Mouse (Mus musculus): ENCODE data around the gene Napa. TPM values are rescaled to one million over a fixed set of nuclear protein-coding genes. Genes with fewer than 3 reads are reported as not detected.

The Napa gene
- polyA plus RNA-seq (2012; fragmentation: generic; extraction: Trizol) = 138 TPM
- long read RNA-seq, experiment 1, transcript Napa-201 (11 exons, 2,517 nt) = major isoform, 168 of 204 reads
- long read RNA-seq, experiment 1, partial matches to known transcripts = 8 of 204 reads
- long read RNA-seq, experiment 1, other reads (novel, unspliced or antisense) = 25 of 204 reads
- long read RNA-seq, experiment 2, transcript Napa-201 (11 exons, 2,517 nt) = major isoform, 502 of 557 reads
- long read RNA-seq, experiment 2, partial matches to known transcripts = 2 of 557 reads
- long read RNA-seq, experiment 2, other reads (novel, unspliced or antisense) = 52 of 557 reads

- Histone ChIP-seq H3K36me3 (ENCODE audit: control insufficient read depth, insufficient read depth) (peaks cover 4% of the 10 kb centered on the region), H3K27me3 (ENCODE audit: control insufficient read depth, insufficient read depth, insufficient read length) (peaks cover 13% of the 10 kb centered on the region), H3ac (ENCODE audit: control insufficient read depth, insufficient read length, low read depth) (peak within 1 kb of the TSS; percentile 52), H3K79me3 (ENCODE audit: low read depth) (peaks cover 35% of the 10 kb centered on the region), H3K79me2 (ENCODE audit: control insufficient read depth, insufficient read depth) (peaks cover 48% of the 10 kb centered on the region), H3K4me3 (ENCODE audit: insufficient read depth, poor library complexity, severe bottlenecking) (peak within 1 kb of the TSS; percentile 69)
- TF ChIP-seq CEBPB (IDR thresholded peaks at IDR 0.05; ENCODE audit: low read depth) (no peak), USF1 (IDR thresholded peaks at IDR 0.05; ENCODE audit: low read depth) (peak; percentile 92), MYOG (IDR thresholded peaks at IDR 0.05; ENCODE audit: control insufficient read depth, extremely low read depth, insufficient read length) (no peak), MYOD1 (IDR thresholded peaks at IDR 0.05; ENCODE audit: control insufficient read depth, insufficient read length, low read depth) (no peak), CTCF (IDR thresholded peaks at IDR 0.05; ENCODE audit: control insufficient read depth, insufficient read depth, insufficient read length) (no peak), MAX (IDR thresholded peaks at IDR 0.05) (peak; percentile 31), FOSL1 (IDR thresholded peaks at IDR 0.05; ENCODE audit: insufficient read depth, low read length, poor library complexity, severe bottlenecking) (no peak)
Observed at GRCm38 (mm10) chr7:16098021-16099017, at the start of gene Napa. Gene Napa, plus strand, starts transcription at chr7:16098458.

GRCm38 (mm10) chr7:16048675-16049575, 49.3 kb upstream of the Napa start:
- TF ChIP-seq MYOD1 (IDR thresholded peaks at IDR 0.05; ENCODE audit: control insufficient read depth, insufficient read length, low read depth) (no peak), CTCF (IDR thresholded peaks at IDR 0.05; ENCODE audit: control insufficient read depth, insufficient read depth, insufficient read length) (no peak), MAX (IDR thresholded peaks at IDR 0.05) (no peak), USF1 (IDR thresholded peaks at IDR 0.05; ENCODE audit: low read depth) (no peak), CEBPB (IDR thresholded peaks at IDR 0.05; ENCODE audit: low read depth) (no peak), MYOG (IDR thresholded peaks at IDR 0.05; ENCODE audit: control insufficient read depth, extremely low read depth, insufficient read length) (no peak), FOSL1 (IDR thresholded peaks at IDR 0.05; ENCODE audit: insufficient read depth, low read length, poor library complexity, severe bottlenecking) (no peak)
- peaks cover 44% of the 10 kb centered on the region for H3K79me2 ChIP-seq (ENCODE audit: control insufficient read depth, insufficient read depth)
- peak overlapping the region; percentile 92 for H3ac ChIP-seq (ENCODE audit: control insufficient read depth, insufficient read length, low read depth)
- peaks cover 37% of the 10 kb centered on the region for H3K79me3 ChIP-seq (ENCODE audit: low read depth)
- H3K27me3 ChIP-seq (ENCODE audit: control insufficient read depth, insufficient read depth, insufficient read length) = no peaks in the 10 kb centered on the region
- peak overlapping the region; percentile 71 for H3K4me3 ChIP-seq (ENCODE audit: insufficient read depth, poor library complexity, severe bottlenecking)
- H3K36me3 ChIP-seq (ENCODE audit: control insufficient read depth, insufficient read depth) = no peaks in the 10 kb centered on the region

GRCm38 (mm10) chr7:16049576-16049915, 48.7 kb upstream of the Napa start:
- TF ChIP-seq USF1 (IDR thresholded peaks at IDR 0.05; ENCODE audit: low read depth) = no peak
- no peak overlapping the region for H3K4me3 ChIP-seq (ENCODE audit: insufficient read depth, poor library complexity, severe bottlenecking)
- H3K36me3 ChIP-seq (ENCODE audit: control insufficient read depth, insufficient read depth) = no peaks in the 10 kb centered on the region
- no peaks in the 10 kb centered on the region for H3K27me3 ChIP-seq (ENCODE audit: control insufficient read depth, insufficient read depth, insufficient read length)
- peaks cover 38% of the 10 kb centered on the region for H3K79me2 ChIP-seq (ENCODE audit: control insufficient read depth, insufficient read depth)
- H3K79me3 ChIP-seq (ENCODE audit: low read depth) = peaks cover 32% of the 10 kb centered on the region
- H3ac ChIP-seq (ENCODE audit: control insufficient read depth, insufficient read length, low read depth) = no peak overlapping the region

- Histone ChIP-seq H3K36me3 (ENCODE audit: control insufficient read depth, insufficient read depth) (no peaks in the 10 kb centered on the region), H3K79me2 (ENCODE audit: control insufficient read depth, insufficient read depth) (peaks cover 27% of the 10 kb centered on the region), H3K79me3 (ENCODE audit: low read depth) (peaks cover 21% of the 10 kb centered on the region), H3K27me3 (ENCODE audit: control insufficient read depth, insufficient read depth, insufficient read length) (no peaks in the 10 kb centered on the region), H3K4me3 (ENCODE audit: insufficient read depth, poor library complexity, severe bottlenecking) (no peak overlapping the region), H3ac (ENCODE audit: control insufficient read depth, insufficient read length, low read depth) (no peak overlapping the region)
- TF ChIP-seq USF1 (IDR thresholded peaks at IDR 0.05; ENCODE audit: low read depth) (no peak), FOSL1 (IDR thresholded peaks at IDR 0.05; ENCODE audit: insufficient read depth, low read length, poor library complexity, severe bottlenecking) (no peak), MAX (IDR thresholded peaks at IDR 0.05) (no peak), MYOD1 (IDR thresholded peaks at IDR 0.05; ENCODE audit: control insufficient read depth, insufficient read length, low read depth) (no peak), MYOG (IDR thresholded peaks at IDR 0.05; ENCODE audit: control insufficient read depth, extremely low read depth, insufficient read length) (no peak), CTCF (IDR thresholded peaks at IDR 0.05; ENCODE audit: control insufficient read depth, insufficient read depth, insufficient read length) (no peak), CEBPB (IDR thresholded peaks at IDR 0.05; ENCODE audit: low read depth) (no peak)
Observed at GRCm38 (mm10) chr7:16050600-16050999, 47.7 kb upstream of the Napa start.

- Histone ChIP-seq H3K36me3 (ENCODE audit: control insufficient read depth, insufficient read depth) (no peaks in the 10 kb centered on the region), H3K4me3 (ENCODE audit: insufficient read depth, poor library complexity, severe bottlenecking) (peak overlapping the region; percentile 37), H3ac (ENCODE audit: control insufficient read depth, insufficient read length, low read depth) (peak overlapping the region; percentile 65), H3K79me3 (ENCODE audit: low read depth) (peaks cover 8% of the 10 kb centered on the region), H3K27me3 (ENCODE audit: control insufficient read depth, insufficient read depth, insufficient read length) (no peaks in the 10 kb centered on the region), H3K79me2 (ENCODE audit: control insufficient read depth, insufficient read depth) (peaks cover 13% of the 10 kb centered on the region)
- TF ChIP-seq MYOG (IDR thresholded peaks at IDR 0.05; ENCODE audit: control insufficient read depth, extremely low read depth, insufficient read length) (no peak), MAX (IDR thresholded peaks at IDR 0.05) (peak; percentile 41), USF1 (IDR thresholded peaks at IDR 0.05; ENCODE audit: low read depth) (no peak), CTCF (IDR thresholded peaks at IDR 0.05; ENCODE audit: control insufficient read depth, insufficient read depth, insufficient read length) (peak; percentile 56), FOSL1 (IDR thresholded peaks at IDR 0.05; ENCODE audit: insufficient read depth, low read length, poor library complexity, severe bottlenecking) (no peak), MYOD1 (IDR thresholded peaks at IDR 0.05; ENCODE audit: control insufficient read depth, insufficient read length, low read depth) (no peak), CEBPB (IDR thresholded peaks at IDR 0.05; ENCODE audit: low read depth) (no peak)
Observed at GRCm38 (mm10) chr7:16051883-16052595, 46.2 kb upstream of the Napa start.

Measured in C2C12 (cell line).